Mouse (Mus musculus): Measurements from ENCODE around the gene Olfr608. TPM values are rescaled to one million over a fixed set of nuclear protein-coding genes. Genes with fewer than 3 reads are reported as not detected.
"Not testable (repeated sequence)": the region's sequence is repeated elsewhere in the genome, so short reads cannot be mapped to it uniquely, and the experiment has no call there.

Olfr608 gene
- polyA plus RNA-seq (2012; rRNA removed) (not detected in 2 replicates), polyA plus RNA-seq (2014; fragmentation: Nextera tagmentation; extraction: Ambion mirVana) (not detected in 2 replicates)

GRCm38 (mm10) chr7:103469577-103469976, at the start of gene Olfr608:
Gene Olfr608 (plus strand): TSS chr7:103469877.
- Histone ChIP-seq H3K27me3 (ENCODE audit: control insufficient read depth, insufficient read depth, low read length) (no peaks in the 10 kb centered on the region), H3K4me3 (ENCODE audit: insufficient read depth in 1 of 2, low read depth in 2 of 2, low read length in 2 of 2) (no peak within 1 kb of the TSS), H3K9ac (replicated peaks) (no peak within 1 kb of the TSS), H3K36me3 (replicated peaks; ENCODE audit: control insufficient read depth, insufficient read depth, low read depth) (no peaks in the 10 kb centered on the region), H3K9me3 (ENCODE audit: control insufficient read depth, low read length) (no peaks in the 10 kb centered on the region), H3K4me2 (ENCODE audit: low read depth) (no peak within 1 kb of the TSS), H3K4me1 (replicated peaks; ENCODE audit: control insufficient read depth in 2 of 2, insufficient read depth in 2 of 2, low read length in 1 of 2) (no peaks in the 10 kb centered on the region), H3K27ac (no peak within 1 kb of the TSS)
- no peak for TF ChIP-seq EP300 (IDR thresholded peaks at IDR 0.05; ENCODE audit: low read depth)
- TF ChIP-seq CTCF (IDR thresholded peaks at IDR 0.05; ENCODE audit: low read depth), result no peak
- DNase-seq (ENCODE audit: low read depth in 3 of 3, low spot score in 3 of 3) (no peak), ATAC-seq (ENCODE audit: insufficient read depth) (no peak)

- Histone ChIP-seq H3K9me3 (ENCODE audit: control insufficient read depth, low read length) (no peaks in the 10 kb centered on the region), H3K4me3 (ENCODE audit: insufficient read depth in 1 of 2, low read depth in 2 of 2, low read length in 2 of 2) (no peak within 1 kb of the TSS), H3K27ac (no peak within 1 kb of the TSS), H3K36me3 (replicated peaks; ENCODE audit: control insufficient read depth, insufficient read depth, low read depth) (no peaks in the 10 kb centered on the region), H3K27me3 (ENCODE audit: control insufficient read depth, insufficient read depth, low read length) (no peaks in the 10 kb centered on the region), H3K4me1 (replicated peaks; ENCODE audit: control insufficient read depth in 2 of 2, insufficient read depth in 2 of 2, low read length in 1 of 2) (no peaks in the 10 kb centered on the region), H3K4me2 (ENCODE audit: low read depth) (no peak within 1 kb of the TSS), H3K9ac (replicated peaks) (no peak within 1 kb of the TSS)
- TF ChIP-seq CTCF (IDR thresholded peaks at IDR 0.05; ENCODE audit: low read depth) (no peak), EP300 (IDR thresholded peaks at IDR 0.05; ENCODE audit: low read depth) (no peak)
- 53% methylated on average over 1 of the region's 1 CpGs for WGBS (ENCODE audit: insufficient replicate concordance)
- no peak for DNase-seq (ENCODE audit: low read depth in 3 of 3, low spot score in 3 of 3)
- ATAC-seq (ENCODE audit: insufficient read depth), result no peak
These were observed 24.3 kb upstream of the Olfr608 start, which contains the start of gene Olfr605 for GRCm38 (mm10) chr7:103445339-103445738. Gene Olfr605 (minus strand): TSS chr7:103445439.

- Histone ChIP-seq H3K9ac (replicated peaks) (no peak within 1 kb of the TSS), H3K4me1 (replicated peaks; ENCODE audit: control insufficient read depth in 2 of 2, insufficient read depth in 2 of 2, low read length in 1 of 2) (no peaks in the 10 kb centered on the region), H3K36me3 (replicated peaks; ENCODE audit: control insufficient read depth, insufficient read depth, low read depth) (no peaks in the 10 kb centered on the region), H3K9me3 (ENCODE audit: control insufficient read depth, low read length) (no peaks in the 10 kb centered on the region), H3K27me3 (ENCODE audit: control insufficient read depth, insufficient read depth, low read length) (no peaks in the 10 kb centered on the region), H3K27ac (no peak within 1 kb of the TSS), H3K4me2 (ENCODE audit: low read depth) (no peak within 1 kb of the TSS), H3K4me3 (ENCODE audit: insufficient read depth in 1 of 2, low read depth in 2 of 2, low read length in 2 of 2) (no peak within 1 kb of the TSS)
- DNase-seq (ENCODE audit: low read depth in 3 of 3, low spot score in 3 of 3) (no peak), ATAC-seq (ENCODE audit: insufficient read depth) (no peak)
- TF ChIP-seq CTCF (IDR thresholded peaks at IDR 0.05; ENCODE audit: low read depth) (no peak), EP300 (IDR thresholded peaks at IDR 0.05; ENCODE audit: low read depth) (no peak)
- WGBS (ENCODE audit: insufficient replicate concordance), result 58% methylated on average over 2 of the region's 2 CpGs
These were observed 20.9 kb upstream of the Olfr608 start, which contains the start of gene Olfr606 for GRCm38 (mm10) chr7:103448746-103449145. Gene Olfr606 (plus strand): TSS chr7:103449046.

GRCm38 (mm10) chr7:103460590-103460989, 9.1 kb upstream of the Olfr608 start:
- Histone ChIP-seq H3K36me3 (replicated peaks; ENCODE audit: control insufficient read depth, insufficient read depth, low read depth) (no peaks in the 10 kb centered on the region), H3K9ac (replicated peaks) (no peak overlapping the region), H3K4me1 (replicated peaks; ENCODE audit: control insufficient read depth in 2 of 2, insufficient read depth in 2 of 2, low read length in 1 of 2) (no peaks in the 10 kb centered on the region), H3K27me3 (ENCODE audit: control insufficient read depth, insufficient read depth, low read length) (no peaks in the 10 kb centered on the region), H3K4me2 (ENCODE audit: low read depth) (no peak overlapping the region), H3K27ac (no peak overlapping the region), H3K4me3 (ENCODE audit: insufficient read depth in 1 of 2, low read depth in 2 of 2, low read length in 2 of 2) (no peak overlapping the region), H3K9me3 (ENCODE audit: control insufficient read depth, low read length) (no peaks in the 10 kb centered on the region)
- DNase-seq (ENCODE audit: low read depth in 3 of 3, low spot score in 3 of 3) (no peak), ATAC-seq (ENCODE audit: insufficient read depth) (no peak)
- WGBS (ENCODE audit: insufficient replicate concordance), result 73% methylated on average over 5 of the region's 5 CpGs
- TF ChIP-seq EP300 (IDR thresholded peaks at IDR 0.05; ENCODE audit: low read depth), result no peak
- TF ChIP-seq CTCF (IDR thresholded peaks at IDR 0.05; ENCODE audit: low read depth), result no peak

GRCm38 (mm10) chr7:103477106-103477505, 7.4 kb downstream of the Olfr608 start:
- not testable (repeated sequence) for H3K9ac ChIP-seq (replicated peaks); DNase-seq (ENCODE audit: low read depth in 3 of 3, low spot score in 3 of 3); H3K36me3 ChIP-seq (replicated peaks; ENCODE audit: control insufficient read depth, insufficient read depth, low read depth); ATAC-seq (ENCODE audit: insufficient read depth); H3K27ac ChIP-seq; H3K9me3 ChIP-seq (ENCODE audit: control insufficient read depth, low read length); H3K4me2 ChIP-seq (ENCODE audit: low read depth); H3K27me3 ChIP-seq (ENCODE audit: control insufficient read depth, insufficient read depth, low read length); H3K4me3 ChIP-seq (ENCODE audit: insufficient read depth in 1 of 2, low read depth in 2 of 2, low read length in 2 of 2); H3K4me1 ChIP-seq (replicated peaks; ENCODE audit: control insufficient read depth in 2 of 2, insufficient read depth in 2 of 2, low read length in 1 of 2)
- 61% methylated on average over 9 of the region's 9 CpGs for WGBS (ENCODE audit: insufficient replicate concordance)
